Mouse (Mus musculus) myocyte (in vitro differentiated cells): ENCODE results near the gene Rnasel. TPM values are rescaled to one million over a fixed set of nuclear protein-coding genes. Genes with fewer than 3 reads are reported as not detected.

Source experiments
- H3K27me3 ChIP-seq: one replicate; pipeline ENCODE4 v1.6.1; 2011; ENCODE audit not compliant: control insufficient read depth, insufficient read depth, insufficient read length
- H3K36me3 ChIP-seq: one replicate; pipeline ENCODE4 v1.6.1; 2011; ENCODE audit not compliant: control insufficient read depth, insufficient read depth
- H3K4me2 ChIP-seq: one replicate; pipeline ENCODE4 v1.6.1; 2011; ENCODE audit warnings: low read depth, control low read depth
- H3K4me3 ChIP-seq: one replicate; pipeline ENCODE4 v1.5.1; 2011; ENCODE audit warnings: mild to moderate bottlenecking, control low read depth, moderate library complexity
- H3K79me2 ChIP-seq: one replicate; pipeline ENCODE4 v1.6.1; 2011; ENCODE audit not compliant: control insufficient read depth, insufficient read depth
- H3ac ChIP-seq: one replicate; pipeline ENCODE4 v1.6.1; 2011; ENCODE audit not compliant: control insufficient read depth, insufficient read length
- CEBPB ChIP-seq: IDR thresholded peaks from 2 replicates; pipeline ENCODE4 v1.6.1; 2011; ENCODE audit warnings: mild to moderate bottlenecking, moderate library complexity; ENCODE audit not compliant: poor library complexity, insufficient read depth, severe bottlenecking
- E2F4 ChIP-seq: IDR thresholded peaks from one replicate; pipeline ENCODE4 v1.6.1; 2011; ENCODE audit warnings: mild to moderate bottlenecking, control low read depth, moderate library complexity; ENCODE audit not compliant: insufficient read depth
- MAX ChIP-seq: IDR thresholded peaks from one replicate; pipeline ENCODE4 v1.6.1; 2011; ENCODE audit warnings: low read depth, mild to moderate bottlenecking, control low read depth
- MYOD1 ChIP-seq, 3 experiments: IDR thresholded peaks; one replicate each; pipeline ENCODE4 v1.6.1; 2011; ENCODE audit warnings: control low read depth in 2 of 3, low read depth in 2 of 3, mild to moderate bottlenecking in 2 of 3, moderate library complexity in 1 of 3; ENCODE audit not compliant: insufficient read length in 2 of 3, control insufficient read depth in 1 of 3
- MYOG ChIP-seq, 3 experiments: IDR thresholded peaks; one replicate each; pipeline ENCODE4 v1.6.1; 2011; ENCODE audit warnings: control low read depth in 2 of 3, low read depth in 2 of 3, mild to moderate bottlenecking in 2 of 3; ENCODE audit not compliant: insufficient read length in 2 of 3, control insufficient read depth in 1 of 3, insufficient read depth in 1 of 3
- POLR2A ChIP-seq: IDR thresholded peaks from one replicate; pipeline ENCODE4 v1.6.1; 2011; ENCODE audit warnings: low read depth, mild to moderate bottlenecking, control low read depth, moderate library complexity; ENCODE audit not compliant: insufficient read length
- POLR2AphosphoS2 ChIP-seq: IDR thresholded peaks from one replicate; pipeline ENCODE4 v1.6.1; 2011; ENCODE audit warnings: low read depth, control low read depth; ENCODE audit not compliant: insufficient read length
- REST ChIP-seq: IDR thresholded peaks from one replicate; pipeline ENCODE4 v1.6.1; 2011; ENCODE audit warnings: mild to moderate bottlenecking, control low read depth, moderate library complexity; ENCODE audit not compliant: insufficient read depth, insufficient read length
- SRF ChIP-seq: IDR thresholded peaks from one replicate; pipeline ENCODE4 v1.6.1; 2011; ENCODE audit warnings: low read depth; ENCODE audit not compliant: control insufficient read depth, insufficient read length
- TCF12 ChIP-seq: IDR thresholded peaks from one replicate; pipeline ENCODE4 v1.6.1; 2011; ENCODE audit warnings: mild to moderate bottlenecking, control low read depth; ENCODE audit not compliant: poor library complexity, insufficient read depth, severe bottlenecking
- TCF3 ChIP-seq: IDR thresholded peaks from one replicate; pipeline ENCODE4 v1.6.1; 2011; ENCODE audit warnings: low read depth, control low read depth; ENCODE audit not compliant: insufficient read length
- USF1 ChIP-seq: IDR thresholded peaks from one replicate; pipeline ENCODE4 v1.6.1; 2011; ENCODE audit warnings: low read depth, mild to moderate bottlenecking, control low read depth, moderate library complexity
- polyA plus RNA-seq: library from polyadenylated mRNA; unstranded; fragments of >200 nt; fragmentation: generic; extraction: Trizol; gene quantifications from one replicate; pipeline ENCODE4 v1.2.1, GENCODE M21; 2012; ENCODE audit warnings: missing spikeins

Gene Rnasel
- polyA plus RNA-seq, 1 experiment: 0.11 TPM

GRCm38 (mm10) chr1:153746728-153747127 lies 2.5 kb upstream of the Rnasel start:
- Histone ChIP-seq H3K4me3 (no peak overlapping the region), H3K27me3 (no peaks in the 10 kb centered on the region), H3ac (no peak overlapping the region), H3K4me2 (no peak overlapping the region), H3K79me2 (no peaks in the 10 kb centered on the region), H3K36me3 (peaks cover 3% of the 10 kb centered on the region)
- no peak for TF ChIP-seq POLR2A
- no peak for TF ChIP-seq SRF
- TF ChIP-seq MAX: no peak
- TF ChIP-seq TCF12: no peak
- TF ChIP-seq MYOG (IDR thresholded peaks at IDR 0.05; ENCODE audit: control insufficient read depth in 1 of 3, insufficient read depth in 1 of 3, insufficient read length in 2 of 3, low read depth in 2 of 3): no peak
- no peak for TF ChIP-seq TCF3
- TF ChIP-seq CEBPB: no peak
- TF ChIP-seq REST: no peak
- no peak for TF ChIP-seq USF1
- TF ChIP-seq E2F4: no peak
- no peak for TF ChIP-seq MYOD1 (IDR thresholded peaks at IDR 0.05; ENCODE audit: control insufficient read depth in 1 of 3, insufficient read length in 2 of 3, low read depth in 2 of 3)
- no peak for TF ChIP-seq POLR2AphosphoS2

- peaks cover 3% of the 10 kb centered on the region for H3K36me3 ChIP-seq
- no peaks in the 10 kb centered on the region for H3K79me2 ChIP-seq
- peak overlapping the region; percentile 79 for H3K4me2 ChIP-seq
- no peak for TF ChIP-seq CEBPB
- no peak for TF ChIP-seq POLR2A
- no peak for TF ChIP-seq E2F4
- TF ChIP-seq TCF12: no peak
- no peak for TF ChIP-seq USF1
- no peak for TF ChIP-seq MYOG (IDR thresholded peaks at IDR 0.05; ENCODE audit: control insufficient read depth in 1 of 3, insufficient read depth in 1 of 3, insufficient read length in 2 of 3, low read depth in 2 of 3)
- no peak overlapping the region for H3K4me3 ChIP-seq
- H3ac ChIP-seq: no peak overlapping the region
- H3K27me3 ChIP-seq: no peaks in the 10 kb centered on the region
Measured at GRCm38 (mm10) chr1:153747861-153748530, 1.2 kb upstream of the Rnasel start.

GRCm38 (mm10) chr1:153748549-153748948 lies 677 bp upstream of the Rnasel start:
- Histone ChIP-seq H3K79me2 (no peaks in the 10 kb centered on the region), H3ac (no peak overlapping the region), H3K4me3 (no peak overlapping the region), H3K36me3 (no peaks in the 10 kb centered on the region), H3K4me2 (peak overlapping the region; percentile 79), H3K27me3 (no peaks in the 10 kb centered on the region)
- TF ChIP-seq REST: no peak
- TF ChIP-seq SRF: no peak
- TF ChIP-seq MYOD1 (IDR thresholded peaks at IDR 0.05; ENCODE audit: control insufficient read depth in 1 of 3, insufficient read length in 2 of 3, low read depth in 2 of 3): peak in 2 of 3 experiments; percentile 9 to 53
- TF ChIP-seq USF1: peak; percentile 60
- no peak for TF ChIP-seq POLR2AphosphoS2
- no peak for TF ChIP-seq POLR2A
- peak in 1 of 3 experiments; percentile 67 for TF ChIP-seq MYOG (IDR thresholded peaks at IDR 0.05; ENCODE audit: control insufficient read depth in 1 of 3, insufficient read depth in 1 of 3, insufficient read length in 2 of 3, low read depth in 2 of 3)
- TF ChIP-seq TCF3: no peak
- no peak for TF ChIP-seq MAX

- TF ChIP-seq REST (no peak), SRF (no peak), TCF12 (no peak), CEBPB (no peak), TCF3 (no peak), E2F4 (no peak), MYOD1 (IDR thresholded peaks at IDR 0.05; ENCODE audit: control insufficient read depth in 1 of 3, insufficient read length in 2 of 3, low read depth in 2 of 3) (no peak), USF1 (no peak), POLR2A (no peak), MAX (no peak), MYOG (IDR thresholded peaks at IDR 0.05; ENCODE audit: control insufficient read depth in 1 of 3, insufficient read depth in 1 of 3, insufficient read length in 2 of 3, low read depth in 2 of 3) (no peak), POLR2AphosphoS2 (no peak)
- H3K27me3 ChIP-seq: peaks cover 9% of the 10 kb centered on the region
- peak overlapping the region; percentile 5 for H3K4me3 ChIP-seq
- no peaks in the 10 kb centered on the region for H3K36me3 ChIP-seq
- peak overlapping the region; percentile 79 for H3K4me2 ChIP-seq
- no peaks in the 10 kb centered on the region for H3K79me2 ChIP-seq
- H3ac ChIP-seq: no peak overlapping the region
Measured at GRCm38 (mm10) chr1:153750054-153750453, 828 bp downstream of the Rnasel start.

- TF ChIP-seq POLR2A (no peak), MAX (no peak), CEBPB (no peak), POLR2AphosphoS2 (no peak)
- Histone ChIP-seq H3ac (peak overlapping the region; percentile 7), H3K4me2 (peak overlapping the region; percentile 82), H3K79me2 (no peaks in the 10 kb centered on the region), H3K4me3 (peak overlapping the region; percentile 20), H3K27me3 (peaks cover 12% of the 10 kb centered on the region), H3K36me3 (no peaks in the 10 kb centered on the region)
Measured at GRCm38 (mm10) chr1:153751763-153752301, 2.6 kb downstream of the Rnasel start.
